Mouse (Mus musculus) liver, embryonic 16.5 days (tissue): Measurements from ENCODE around the gene Myrfl. TPM values are rescaled to one million over a fixed set of nuclear protein-coding genes. Genes with fewer than 3 reads are reported as not detected.

Source experiments
- ATAC-seq: fragments of 200-750 bp; cut with Nextera tagmentation; 2 replicates; pipeline ENCODE4 v1.8.0; 2017; ENCODE audit warnings: low read depth, mild to moderate bottlenecking, moderate number of reproducible peaks, moderate library complexity
- H3K27ac ChIP-seq: fragments of 300-500 bp; sonication (generic); 2 replicates; pipeline ENCODE4 v1.5.1; 2014; ENCODE audit warnings: mild to moderate bottlenecking, low read length
- H3K27me3 ChIP-seq: fragments of 300-500 bp; sonication (generic); 2 replicates; pipeline ENCODE4 v1.6.1; 2014; ENCODE audit warnings: low read depth, low read length, mixed read lengths; ENCODE audit not compliant: control insufficient read depth, insufficient read depth
- H3K36me3 ChIP-seq: fragments of 300-500 bp; sonication (generic); 2 replicates; pipeline ENCODE4 v1.6.1; 2014; ENCODE audit warnings: mild to moderate bottlenecking; ENCODE audit not compliant: control insufficient read depth, insufficient read depth
- H3K4me1 ChIP-seq: fragments of 300-500 bp; sonication (generic); 2 replicates; pipeline ENCODE4 v1.6.1; 2014; ENCODE audit warnings: low read depth, low read length, mixed read lengths; ENCODE audit not compliant: control insufficient read depth
- H3K4me2 ChIP-seq: fragments of 300-500 bp; sonication (generic); 2 replicates; pipeline ENCODE4 v1.6.1; 2014; ENCODE audit warnings: low read depth, low read length, mixed read lengths
- H3K4me3 ChIP-seq: fragments of 300-500 bp; sonication (generic); 2 replicates; pipeline ENCODE4 v1.5.1; 2014; ENCODE audit warnings: low read depth, mild to moderate bottlenecking, low read length
- H3K9ac ChIP-seq: fragments of 300-500 bp; sonication (generic); 2 replicates; pipeline ENCODE4 v1.6.1; 2014; ENCODE audit warnings: low read depth, low read length
- H3K9me3 ChIP-seq: fragments of 300-500 bp; sonication (generic); replicated peaks from 2 replicates; pipeline ENCODE4 v1.6.1; 2016; ENCODE audit warnings: low read length; ENCODE audit not compliant: control insufficient read depth
- WGBS: fragments of 180-500 bp; shearing (Covaris S2); extraction: QIAGEN DNeasy Blood & Tissue Kit; methylation state at CpG from one replicate; pipeline ENCODE4 v1.1.7; 2014; ENCODE audit not compliant: insufficient replicate concordance; 5-methylcytosine and 5-hydroxymethylcytosine counted together
- polyA plus RNA-seq: library from polyadenylated mRNA; unstranded; fragments of >200 nt; fragmentation: Nextera tagmentation; extraction: Ambion mirVana; gene quantifications from 2 replicates; pipeline ENCODE4 v1.2.1, GENCODE M21; 2015

Myrfl gene
- polyA plus RNA-seq, 1 experiment from 2014 or later = 0.07 TPM

DNA sequence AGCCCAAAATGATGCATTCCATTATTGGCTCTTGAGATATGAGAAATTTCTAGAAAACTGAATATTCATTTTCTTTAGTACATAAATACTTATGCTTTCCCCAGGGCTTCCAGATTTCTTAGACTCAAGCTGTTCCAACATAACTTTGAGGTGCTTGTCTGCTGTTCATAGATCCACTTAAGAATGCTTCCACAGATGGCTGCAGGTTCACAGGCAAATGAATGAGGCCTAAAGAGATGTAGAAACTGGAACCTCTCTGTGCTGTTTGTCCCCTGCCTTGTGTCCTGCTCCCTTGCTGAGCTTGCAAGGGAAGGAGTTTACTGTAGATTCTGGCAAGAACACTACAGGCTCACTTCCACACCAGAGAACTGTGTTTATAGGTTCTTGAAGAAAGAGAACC lies 108.3 kb downstream of the Myrfl start:
- Histone ChIP-seq H3K4me1 (no peaks in the 10 kb centered on the region), H3K27me3 (no peaks in the 10 kb centered on the region), H3K4me3 (no peak overlapping the region), H3K9me3 (no peaks in the 10 kb centered on the region), H3K27ac (no peak overlapping the region), H3K9ac (no peak overlapping the region), H3K4me2 (no peak overlapping the region), H3K36me3 (no peaks in the 10 kb centered on the region)
- no peak for ATAC-seq

DNA sequence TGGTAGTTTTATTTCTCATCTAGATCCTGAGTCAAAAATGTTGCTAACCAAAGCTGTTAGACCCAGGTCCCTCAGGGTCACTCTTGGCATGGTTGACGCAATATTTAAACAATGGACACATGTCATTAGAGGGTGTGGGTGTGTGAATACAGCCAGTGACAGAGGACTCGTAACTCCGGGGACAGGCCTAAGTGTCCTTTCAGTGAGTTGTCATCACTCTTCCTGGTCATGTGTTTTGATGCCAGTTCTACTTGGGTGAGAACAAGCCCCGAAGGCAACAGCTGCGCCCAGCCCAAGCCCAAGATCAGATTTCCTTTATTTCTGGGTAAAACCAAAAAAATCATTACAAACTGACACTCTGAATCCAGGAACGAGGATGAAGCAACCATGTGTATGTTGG lies 112.6 kb downstream of the Myrfl start:
- ATAC-seq = peak; percentile 41; the same call in 1 of the 2 replicates
- H3K36me3 ChIP-seq = no peaks in the 10 kb centered on the region
- H3K9me3 ChIP-seq = no peaks in the 10 kb centered on the region
- H3K27me3 ChIP-seq = no peaks in the 10 kb centered on the region
- H3K4me1 ChIP-seq = no peaks in the 10 kb centered on the region
- 63% methylated on average over 6 of the region's 6 CpGs for WGBS
- no peak overlapping the region for H3K9ac ChIP-seq
- H3K4me2 ChIP-seq = no peak overlapping the region
- no peak overlapping the region for H3K4me3 ChIP-seq
- H3K27ac ChIP-seq = no peak overlapping the region

DNA sequence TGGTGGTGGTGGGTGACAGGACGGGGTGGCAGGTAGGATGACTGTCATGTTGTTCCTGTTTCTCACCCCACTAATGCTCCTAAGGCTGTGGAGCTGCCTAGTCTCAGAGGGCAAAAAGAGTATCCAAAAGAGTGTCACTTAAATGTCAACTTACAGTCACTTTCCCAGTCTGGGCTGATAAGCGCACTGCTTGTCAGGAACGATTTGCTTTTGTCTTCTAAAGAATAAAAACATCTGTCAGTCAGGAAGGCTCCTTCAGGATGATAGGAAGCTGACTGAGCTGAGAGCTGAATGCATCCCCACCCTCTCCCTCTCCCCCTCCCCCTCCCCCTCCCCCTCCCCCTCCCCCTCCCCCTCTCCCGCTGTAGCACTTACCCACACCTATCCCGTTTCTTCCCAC lies 113.7 kb downstream of the Myrfl start:
- ATAC-seq = no peak
- WGBS = 41% methylated on average over 4 of the region's 5 CpGs
- H3K4me1 ChIP-seq = no peaks in the 10 kb centered on the region
- no peak overlapping the region for H3K27ac ChIP-seq
- H3K36me3 ChIP-seq = no peaks in the 10 kb centered on the region
- no peak overlapping the region for H3K4me2 ChIP-seq
- H3K9ac ChIP-seq = no peak overlapping the region
- no peak overlapping the region for H3K4me3 ChIP-seq
- H3K9me3 ChIP-seq = no peaks in the 10 kb centered on the region
- H3K27me3 ChIP-seq = no peaks in the 10 kb centered on the region

DNA sequence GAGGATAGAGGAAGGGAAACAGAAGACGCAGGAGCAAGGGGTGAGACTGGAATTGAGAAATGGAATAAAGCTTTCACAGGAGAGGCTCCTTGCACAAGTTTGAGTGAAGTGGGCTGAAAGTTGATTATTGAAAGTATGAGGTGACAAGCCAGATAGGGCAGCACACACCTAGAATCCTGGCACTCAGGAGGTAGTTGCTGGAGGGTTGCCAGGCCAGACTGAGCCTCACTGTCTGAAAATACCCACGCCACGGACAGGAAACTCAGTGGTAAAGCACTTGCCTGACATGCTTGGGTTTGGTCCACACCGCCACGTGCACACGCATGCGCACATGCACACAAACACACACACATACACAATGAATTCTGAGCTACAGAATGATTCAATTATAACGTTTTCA lies 118.8 kb downstream of the Myrfl start:
- Histone ChIP-seq H3K4me2 (no peak overlapping the region), H3K36me3 (no peaks in the 10 kb centered on the region), H3K9me3 (no peaks in the 10 kb centered on the region), H3K27ac (no peak overlapping the region), H3K4me1 (no peaks in the 10 kb centered on the region), H3K4me3 (no peak overlapping the region), H3K9ac (no peak overlapping the region), H3K27me3 (no peaks in the 10 kb centered on the region)
- WGBS = 67% methylated on average over 8 of the region's 8 CpGs
- ATAC-seq = no peak

DNA sequence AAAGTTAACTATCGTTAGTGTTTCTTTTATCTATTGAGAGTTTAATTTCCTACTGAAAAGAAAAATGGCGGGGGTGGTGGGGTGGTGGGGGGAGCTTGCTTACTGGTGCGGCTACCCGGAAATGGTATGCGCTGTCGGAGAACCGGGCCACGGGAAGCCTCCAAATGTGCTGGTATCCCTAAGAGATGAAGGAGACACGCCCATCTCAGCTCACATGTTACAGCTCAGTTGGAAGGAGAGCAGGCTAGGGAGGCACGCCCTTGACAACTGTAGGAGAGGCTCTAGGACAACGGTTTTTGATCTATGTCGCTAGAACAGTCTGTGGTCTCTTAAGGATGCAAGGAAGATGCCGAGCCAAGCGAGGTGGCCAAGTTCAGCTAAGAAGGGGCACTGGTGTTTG lies 119.9 kb downstream of the Myrfl start:
- no peak for ATAC-seq
- H3K27ac ChIP-seq = no peak overlapping the region
- 71% methylated on average over 14 of the region's 14 CpGs for WGBS

DNA sequence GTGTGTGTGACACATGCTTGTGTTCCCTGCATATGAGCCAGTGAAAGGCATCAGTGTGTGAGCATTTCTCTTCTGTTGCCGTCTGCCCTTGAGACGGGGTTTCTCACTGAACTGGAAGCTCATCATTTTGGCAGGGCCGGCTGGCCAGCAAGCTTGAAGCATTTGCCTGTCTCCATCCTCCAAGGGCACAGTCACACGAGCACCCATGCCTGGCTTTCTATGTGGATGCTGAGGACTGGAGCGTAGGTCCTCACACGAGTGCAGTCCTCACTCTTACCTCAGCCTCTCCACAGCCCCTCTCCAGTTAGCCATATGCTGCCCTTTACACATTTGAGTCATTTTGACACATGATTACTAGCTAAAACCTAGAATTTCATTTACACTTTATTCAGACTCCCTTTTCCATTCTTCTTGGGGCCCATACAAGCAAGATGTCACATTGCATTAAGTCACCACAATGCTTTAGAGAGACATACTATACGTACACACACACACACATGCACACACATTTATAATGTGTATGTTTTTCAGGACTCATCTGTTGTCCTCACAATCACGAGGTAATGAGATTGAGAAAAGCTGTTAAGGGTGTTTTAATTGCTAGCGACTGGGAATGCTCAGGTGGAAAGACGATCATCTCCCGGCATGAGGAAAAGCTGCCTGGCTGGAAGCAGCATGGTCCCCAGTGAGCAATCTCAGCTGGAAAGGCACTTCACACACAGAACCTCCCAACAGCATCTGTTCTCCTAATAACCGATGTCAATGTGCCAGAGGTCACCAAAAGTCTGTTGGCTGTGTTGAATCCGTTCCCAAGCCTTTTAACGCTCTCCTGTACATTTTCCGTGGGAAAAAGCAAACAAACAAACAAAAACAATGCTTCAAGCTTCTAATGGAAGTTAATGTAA lies 122.6 kb downstream of the Myrfl start:
- H3K4me3 ChIP-seq = no peak overlapping the region
- no peaks in the 10 kb centered on the region for H3K4me1 ChIP-seq
- H3K4me2 ChIP-seq = no peak overlapping the region
- no peak for ATAC-seq
- no peaks in the 10 kb centered on the region for H3K36me3 ChIP-seq
- H3K27me3 ChIP-seq = no peaks in the 10 kb centered on the region
- H3K27ac ChIP-seq = no peak overlapping the region
- no peaks in the 10 kb centered on the region for H3K9me3 ChIP-seq
- WGBS = 61% methylated on average over 15 of the region's 15 CpGs
- H3K9ac ChIP-seq = no peak overlapping the region

More for the DNA sequence above, 119.9 kb downstream of the Myrfl start:
- no peak overlapping the region for H3K4me2 ChIP-seq
- H3K27me3 ChIP-seq = no peaks in the 10 kb centered on the region
- no peak overlapping the region for H3K9ac ChIP-seq
- H3K36me3 ChIP-seq = no peaks in the 10 kb centered on the region
- no peaks in the 10 kb centered on the region for H3K4me1 ChIP-seq
- no peaks in the 10 kb centered on the region for H3K9me3 ChIP-seq
- no peak overlapping the region for H3K4me3 ChIP-seq

DNA sequence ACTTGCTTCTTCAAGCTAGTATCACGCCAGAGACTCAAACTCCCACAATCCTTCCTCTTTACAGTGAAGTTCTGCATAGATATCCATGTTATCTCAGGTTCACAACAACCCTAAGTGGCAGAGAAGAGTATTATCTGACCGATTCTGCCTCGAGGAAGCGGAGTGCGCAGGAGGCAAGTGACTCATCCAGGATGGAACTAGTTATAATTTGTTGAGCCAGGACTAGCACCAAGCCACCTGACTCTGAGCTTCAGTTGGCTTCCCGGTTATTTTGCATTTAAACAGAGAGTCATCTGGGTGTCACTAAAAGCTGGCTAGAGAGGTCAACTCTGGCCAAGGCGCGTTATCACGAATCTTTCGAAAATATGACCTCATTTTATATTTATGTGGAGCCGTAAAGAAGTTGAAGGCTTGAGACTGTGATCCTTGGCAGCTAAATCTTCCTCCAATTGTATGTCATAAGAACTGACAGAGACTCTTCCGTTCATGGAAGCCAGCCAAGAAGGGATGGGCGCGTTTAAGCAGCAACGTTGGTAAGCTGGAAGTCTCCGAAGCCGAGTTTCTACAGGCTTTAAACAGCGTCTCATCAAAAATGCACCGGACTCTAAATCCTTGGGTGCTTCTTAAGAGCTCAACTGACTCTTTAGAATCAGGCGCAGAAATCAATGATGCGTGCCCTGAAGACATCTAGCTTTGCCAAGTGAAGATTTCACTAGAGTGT lies 125.3 kb downstream of the Myrfl start:
- no peak overlapping the region for H3K4me3 ChIP-seq
- no peaks in the 10 kb centered on the region for H3K4me1 ChIP-seq
- H3K27ac ChIP-seq = no peak overlapping the region
- no peak overlapping the region for H3K9ac ChIP-seq
- no peaks in the 10 kb centered on the region for H3K9me3 ChIP-seq
- no peak for ATAC-seq
- H3K36me3 ChIP-seq = no peaks in the 10 kb centered on the region
- H3K4me2 ChIP-seq = no peak overlapping the region
- 66% methylated on average over 21 of the region's 21 CpGs for WGBS
- no peaks in the 10 kb centered on the region for H3K27me3 ChIP-seq

DNA sequence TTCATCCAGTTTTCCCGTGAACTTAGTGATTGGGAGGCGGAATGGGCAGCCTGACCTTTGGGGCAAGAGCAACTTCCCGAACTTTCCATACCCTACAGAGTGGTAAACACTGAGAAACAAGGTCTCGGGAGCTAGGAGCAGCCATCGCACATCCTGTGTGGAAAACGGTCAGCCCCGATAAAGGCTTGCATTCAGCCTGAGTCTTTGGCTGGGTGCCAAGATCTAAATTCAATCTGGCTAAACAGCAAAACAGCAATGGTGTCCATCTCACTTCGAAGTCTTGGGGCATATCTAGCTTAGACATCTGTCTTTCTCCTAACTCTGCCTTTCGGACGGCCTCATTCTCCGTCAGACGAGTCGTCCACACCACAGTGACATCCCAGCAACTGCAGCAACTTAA lies 128.1 kb downstream of the Myrfl start:
- H3K36me3 ChIP-seq = no peaks in the 10 kb centered on the region

DNA sequence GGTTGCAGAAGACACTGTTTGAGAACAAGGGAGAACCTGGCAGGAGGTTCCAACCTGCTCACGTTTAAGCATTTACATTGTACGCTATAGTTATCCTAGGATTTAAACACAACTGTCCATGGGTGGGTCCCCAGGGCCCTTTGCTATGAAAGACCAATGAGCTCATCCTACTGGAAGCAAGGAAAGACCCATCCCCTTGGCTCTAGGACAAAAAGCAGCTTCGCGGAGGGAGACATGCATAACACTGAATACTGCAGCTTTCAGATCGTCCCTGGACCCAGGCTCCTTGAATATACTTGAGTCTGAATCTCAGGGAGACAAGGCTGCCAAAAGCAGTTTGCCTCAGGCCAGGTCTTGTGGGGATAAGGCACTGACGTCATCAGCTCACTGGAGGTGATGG lies 130.2 kb downstream of the Myrfl start:
- Histone ChIP-seq H3K27me3 (no peaks in the 10 kb centered on the region), H3K4me1 (no peaks in the 10 kb centered on the region), H3K36me3 (no peaks in the 10 kb centered on the region), H3K4me2 (no peak overlapping the region), H3K9me3 (no peaks in the 10 kb centered on the region; the same call in 1 of the 2 replicates), H3K27ac (no peak overlapping the region), H3K4me3 (no peak overlapping the region), H3K9ac (no peak overlapping the region)
- 67% methylated on average over 6 of the region's 6 CpGs for WGBS
- ATAC-seq = no peak

More for the DNA sequence above, 128.1 kb downstream of the Myrfl start:
- WGBS = 45% methylated on average over 13 of the region's 13 CpGs
- no peak for ATAC-seq
- H3K9ac ChIP-seq = no peak overlapping the region
- no peaks in the 10 kb centered on the region for H3K4me1 ChIP-seq
- no peak overlapping the region for H3K4me3 ChIP-seq
- H3K9me3 ChIP-seq = no peaks in the 10 kb centered on the region; the same call in 1 of the 2 replicates
- H3K27ac ChIP-seq = no peak overlapping the region
- no peak overlapping the region for H3K4me2 ChIP-seq
- H3K27me3 ChIP-seq = no peaks in the 10 kb centered on the region
